Mouse (Mus musculus) thymus, adult 2 months (tissue): ENCODE data around the gene Map3k3.

Experiments
- CTCF ChIP-seq: fragments of 200-500 bp; IDR thresholded peaks from 2 replicates; pipeline ENCODE4 v1.5.1; 2012; ENCODE audit warnings: mild to moderate bottlenecking, control low read depth, low read length, moderate library complexity, borderline replicate concordance; ENCODE audit not compliant: control insufficient read depth, poor library complexity, insufficient read depth; ENCODE audit errors: extremely low read depth
- POLR2A ChIP-seq: fragments of 200-500 bp; IDR thresholded peaks from 2 replicates; pipeline ENCODE4 v1.6.1; 2012; ENCODE audit warnings: mild to moderate bottlenecking, low read length, control low read depth, moderate library complexity; ENCODE audit not compliant: control insufficient read depth, poor library complexity, insufficient read depth; ENCODE audit errors: extremely low read depth

DNA sequence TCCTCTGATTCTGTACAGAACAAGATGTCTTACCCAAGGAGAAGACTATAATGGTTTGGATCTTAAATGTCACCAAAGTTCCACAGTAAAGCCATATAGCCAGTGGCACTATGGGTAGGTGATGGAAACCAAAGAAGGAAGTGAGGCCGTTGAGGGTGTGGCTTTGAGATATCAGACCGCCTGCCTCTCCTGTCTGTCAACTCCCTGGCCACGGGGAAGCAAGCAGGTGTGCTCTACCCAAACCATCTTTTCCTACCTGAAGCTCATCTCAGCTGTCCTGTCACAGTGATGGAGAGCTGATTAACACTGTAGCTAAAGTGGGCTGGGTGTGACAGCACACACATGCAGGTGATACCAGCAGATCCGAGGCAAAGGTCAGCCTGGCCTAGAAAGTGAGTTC, 113.9 kb downstream of the Map3k3 start:
- TF ChIP-seq POLR2A, result no peak
- no peak for TF ChIP-seq CTCF
